Mouse (Mus musculus) left cerebral cortex, adult 18-20 months (tissue): ENCODE data around the gene 4931422A03Rik. TPM values are rescaled to one million over a fixed set of nuclear protein-coding genes. Genes with fewer than 3 reads are reported as not detected.

Experiments
- DNase-seq, 2 experiments: peaks; one replicate each; pipeline ENCODE4 v3.0.0; 2021 to 2022; ENCODE audit warnings: low spot score in 2 of 2, mixed read lengths in 1 of 2
- total RNA-seq, 2 experiments: library from RNA; stranded (reverse); gene quantifications; 2 replicates each; pipeline ENCODE4 v1.2.3; 2021

Gene 4931422A03Rik
- total RNA-seq, 2 experiments from 2014 or later = not detected

GRCm38 (mm10) chr2:103937670-103938069, 90.5 kb downstream of the 4931422A03Rik start:
- no peak for DNase-seq

GRCm38 (mm10) chr2:103936666-103937065, 91.5 kb downstream of the 4931422A03Rik start:
- no peak for DNase-seq

- DNase-seq = no peak
Observed at GRCm38 (mm10) chr2:103935691-103936435, 92.3 kb downstream of the 4931422A03Rik start.

GRCm38 (mm10) chr2:103934670-103935069, 93.5 kb downstream of the 4931422A03Rik start:
- DNase-seq = no peak

GRCm38 (mm10) chr2:103934270-103934669, 93.9 kb downstream of the 4931422A03Rik start:
- DNase-seq = no peak

- DNase-seq = no peak
Observed at GRCm38 (mm10) chr2:103932480-103932879, 95.7 kb downstream of the 4931422A03Rik start.

GRCm38 (mm10) chr2:103932025-103932424, 96.1 kb downstream of the 4931422A03Rik start:
- no peak for DNase-seq

- DNase-seq = no peak
Observed at GRCm38 (mm10) chr2:103931511-103931911, 96.7 kb downstream of the 4931422A03Rik start.

- no peak for DNase-seq
Observed at GRCm38 (mm10) chr2:103930306-103931019, 97.7 kb downstream of the 4931422A03Rik start.

GRCm38 (mm10) chr2:103927610-103928145, 100.5 kb downstream of the 4931422A03Rik start:
- DNase-seq = no peak

- no peak for DNase-seq
Observed at GRCm38 (mm10) chr2:103926586-103927113, 101.5 kb downstream of the 4931422A03Rik start.

GRCm38 (mm10) chr2:103919488-103919887, 108.7 kb downstream of the 4931422A03Rik start:
- no peak for DNase-seq

GRCm38 (mm10) chr2:103918375-103918774, 109.8 kb downstream of the 4931422A03Rik start:
- DNase-seq = no peak

GRCm38 (mm10) chr2:103917375-103917774, 110.8 kb downstream of the 4931422A03Rik start:
- DNase-seq = no peak

Other genes starting within 250 kb of the 4931422A03Rik start
- gene Caprin1, start 230.7 kb downstream of the 4931422A03Rik start, total RNA-seq = 100 to 1,000 TPM; 288 to 316 TPM
- gene Lmo2, start 70.4 kb downstream of the 4931422A03Rik start, total RNA-seq = 10 to 100 TPM; 17.3 to 18.5 TPM
- gene Fbxo3, start 640 bp downstream of the 4931422A03Rik start, total RNA-seq = 10 to 100 TPM; 58.5 to 59.6 TPM
- under 1 TPM; 0.21 to 0.44 TPM for gene Gm10912, start 37.5 kb upstream of the 4931422A03Rik start, total RNA-seq
- gene Gm10799, start 40.2 kb upstream of the 4931422A03Rik start, total RNA-seq = not detected
- 1 to 10 TPM in 1 of 2 experiments, under 1 TPM in 1; 0.91 to 2.2 TPM for gene Cd59b, start 41.5 kb upstream of the 4931422A03Rik start, total RNA-seq
- 1 to 10 TPM; 3.9 to 6.2 TPM for gene Cd59a, start 67.4 kb upstream of the 4931422A03Rik start, total RNA-seq
- gene A930018P22Rik, start 94.4 kb upstream of the 4931422A03Rik start, total RNA-seq = not detected